Mouse (Mus musculus): ENCODE results near the gene Slc2a3.
"Not testable (repeated sequence)": the region's sequence is repeated elsewhere in the genome, so short reads cannot be mapped to it uniquely, and the experiment has no call there.

Gene Slc2a3

DNA sequence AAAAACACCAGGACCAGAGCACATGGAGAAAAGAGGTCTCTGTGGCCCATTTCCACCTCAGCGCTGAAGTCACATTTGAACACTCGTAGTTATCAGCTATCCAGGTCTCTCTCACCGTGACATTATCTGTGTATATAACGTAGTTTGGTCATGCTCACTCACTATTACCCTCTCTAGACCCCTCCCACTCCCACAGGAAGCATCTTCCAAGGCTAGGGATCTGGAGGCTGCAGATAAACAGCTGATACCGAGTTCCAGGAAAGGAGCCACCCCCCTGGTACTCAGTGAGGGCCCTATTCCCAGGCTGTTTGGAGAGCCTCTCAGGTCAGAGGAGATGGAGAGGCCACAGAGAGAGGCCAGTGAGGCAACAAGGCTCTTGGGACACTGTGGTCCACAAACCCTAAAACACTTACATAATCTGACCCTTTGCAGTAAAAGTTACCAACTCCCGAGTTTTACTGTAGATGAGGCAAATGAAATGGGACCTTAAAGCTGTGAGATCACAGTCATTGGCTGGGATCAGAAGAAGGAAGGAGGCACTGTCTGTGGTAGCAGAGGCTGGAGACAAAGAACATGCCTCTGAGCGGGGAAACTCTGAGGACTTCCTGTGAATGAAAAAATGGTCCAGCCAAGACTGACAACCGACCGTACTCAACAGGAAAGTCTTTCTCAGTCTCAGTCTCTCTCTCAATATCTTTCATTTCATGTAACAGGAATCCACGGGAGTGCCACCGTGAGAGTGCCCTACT lies 38.3 kb downstream of the Slc2a3 start:
- no peak for DNase-seq

DNA sequence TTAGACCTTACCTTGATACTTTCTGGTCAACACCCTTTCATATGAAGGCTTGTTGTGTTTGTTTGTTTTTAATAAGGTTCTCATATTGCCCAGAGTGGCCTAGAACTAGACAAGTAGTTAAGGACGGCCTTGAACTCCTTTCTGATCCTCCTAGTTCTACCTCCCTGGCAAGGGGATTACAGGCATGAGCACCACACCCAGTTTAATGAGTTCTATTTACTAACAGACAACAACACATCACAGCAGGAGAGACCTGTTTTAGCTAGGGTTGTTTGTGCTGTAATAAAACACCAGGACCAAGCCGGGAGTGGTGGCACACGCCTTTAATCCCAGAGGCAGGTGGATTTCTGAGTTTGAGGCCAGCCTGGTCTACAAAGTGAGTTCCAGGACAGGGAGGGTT lies 39.0 kb downstream of the Slc2a3 start:
- no peak for DNase-seq

DNA sequence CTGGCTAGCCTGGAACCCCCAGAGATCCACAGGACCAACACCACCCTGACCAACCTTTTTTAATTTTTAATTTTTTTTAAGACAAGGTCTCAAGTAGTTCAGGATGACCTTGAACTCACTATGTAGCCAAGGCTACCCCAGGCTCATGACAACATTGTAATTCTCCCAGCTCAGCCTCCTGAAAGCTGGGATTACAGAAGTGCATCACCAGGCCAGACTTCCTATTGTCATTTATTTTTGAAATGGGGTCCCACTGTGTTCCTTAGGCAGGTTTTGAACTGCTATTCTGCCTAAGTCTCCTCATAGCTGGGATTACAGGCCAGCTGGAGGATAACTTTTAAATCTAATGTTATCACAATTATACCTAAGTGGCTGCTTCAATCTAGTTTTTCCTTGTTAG lies 39.5 kb downstream of the Slc2a3 start:
- DNase-seq, result no peak

DNA sequence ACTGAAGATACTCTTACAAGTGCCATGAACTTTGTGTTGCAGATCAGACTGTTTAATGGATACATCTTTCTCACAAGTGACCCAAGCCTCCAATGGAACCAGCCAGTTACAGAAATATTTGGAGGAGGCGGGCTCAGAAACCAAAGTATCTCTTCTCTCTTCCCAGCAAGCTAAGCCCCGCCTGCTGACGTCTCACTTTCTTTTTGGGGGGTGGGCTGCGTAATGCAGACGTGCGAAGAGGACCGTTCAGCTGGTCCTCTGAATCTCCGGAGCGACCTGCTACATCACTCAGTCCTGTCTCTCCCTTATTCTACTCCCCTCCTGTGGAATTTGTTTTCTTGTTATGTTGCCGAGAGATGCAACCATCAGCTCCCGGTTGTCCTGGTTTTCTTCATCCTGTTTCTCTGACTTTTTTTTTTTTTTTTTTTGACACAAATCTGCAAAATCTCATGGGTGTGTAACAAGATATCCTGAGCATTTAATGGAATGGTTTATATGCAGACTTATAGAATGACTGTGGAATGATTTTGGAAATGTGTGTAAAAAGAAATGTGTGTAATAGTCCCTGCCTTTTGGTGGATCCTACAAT lies 40.3 kb downstream of the Slc2a3 start:
- peak; percentile 72 for DNase-seq

DNA sequence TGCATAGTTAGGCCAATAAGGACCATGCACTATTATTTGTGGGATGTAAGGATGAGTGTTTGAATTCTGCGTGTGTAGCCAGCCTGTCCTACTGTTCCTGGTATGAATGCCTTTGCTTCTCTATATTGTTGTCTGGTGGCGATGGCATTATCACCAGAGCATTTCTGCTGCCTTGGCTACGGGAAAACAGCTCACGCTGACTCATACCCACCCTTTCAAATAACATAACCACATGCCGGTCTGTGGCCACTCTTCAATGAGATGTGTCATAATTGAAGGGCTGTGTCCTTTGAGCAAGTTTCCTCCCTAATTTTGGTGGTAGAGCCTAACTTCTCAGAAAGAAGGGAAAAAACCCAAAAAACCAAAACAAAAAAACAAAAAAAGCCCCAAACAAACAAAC lies 42.7 kb downstream of the Slc2a3 start:
- DNase-seq, result no peak

DNA sequence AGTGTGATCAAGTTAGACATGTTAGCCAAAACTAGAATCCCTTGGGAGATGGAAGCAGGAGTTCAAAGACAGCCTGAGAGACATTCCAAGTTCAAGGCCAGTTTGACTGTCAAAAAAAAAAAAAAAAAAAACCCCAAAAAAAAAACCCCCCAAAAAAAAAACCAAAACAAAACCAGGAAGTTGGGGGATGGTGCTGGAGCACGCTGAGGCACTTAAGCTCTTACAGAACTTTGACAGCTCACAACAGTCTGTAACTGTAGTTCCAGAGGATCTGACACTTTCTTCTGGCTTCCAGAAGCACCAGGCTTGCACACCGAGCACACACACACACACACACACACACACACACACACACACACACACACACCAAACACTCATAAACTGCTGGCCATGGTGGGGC lies 45.5 kb downstream of the Slc2a3 start:
- DNase-seq, result no peak

DNA sequence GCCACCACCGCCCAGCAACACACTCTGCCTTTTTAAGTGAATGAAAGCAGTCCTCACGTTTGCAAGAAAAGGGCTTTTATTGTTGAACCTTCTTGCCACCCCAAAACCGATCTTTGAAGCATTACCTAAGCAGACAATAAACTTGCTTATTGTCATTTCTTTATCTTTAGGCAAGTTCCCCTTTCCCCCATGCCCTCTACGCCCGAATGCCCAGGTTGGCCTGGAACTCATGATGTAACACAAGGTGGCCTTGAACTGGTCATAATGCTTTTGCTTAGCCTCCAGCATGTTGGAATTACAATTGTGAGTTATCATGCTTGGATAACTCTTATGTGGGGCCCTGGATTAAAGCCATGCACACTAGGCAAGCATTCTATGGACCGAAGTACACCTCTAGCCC lies 50.9 kb downstream of the Slc2a3 start:
- no peak for DNase-seq

DNA sequence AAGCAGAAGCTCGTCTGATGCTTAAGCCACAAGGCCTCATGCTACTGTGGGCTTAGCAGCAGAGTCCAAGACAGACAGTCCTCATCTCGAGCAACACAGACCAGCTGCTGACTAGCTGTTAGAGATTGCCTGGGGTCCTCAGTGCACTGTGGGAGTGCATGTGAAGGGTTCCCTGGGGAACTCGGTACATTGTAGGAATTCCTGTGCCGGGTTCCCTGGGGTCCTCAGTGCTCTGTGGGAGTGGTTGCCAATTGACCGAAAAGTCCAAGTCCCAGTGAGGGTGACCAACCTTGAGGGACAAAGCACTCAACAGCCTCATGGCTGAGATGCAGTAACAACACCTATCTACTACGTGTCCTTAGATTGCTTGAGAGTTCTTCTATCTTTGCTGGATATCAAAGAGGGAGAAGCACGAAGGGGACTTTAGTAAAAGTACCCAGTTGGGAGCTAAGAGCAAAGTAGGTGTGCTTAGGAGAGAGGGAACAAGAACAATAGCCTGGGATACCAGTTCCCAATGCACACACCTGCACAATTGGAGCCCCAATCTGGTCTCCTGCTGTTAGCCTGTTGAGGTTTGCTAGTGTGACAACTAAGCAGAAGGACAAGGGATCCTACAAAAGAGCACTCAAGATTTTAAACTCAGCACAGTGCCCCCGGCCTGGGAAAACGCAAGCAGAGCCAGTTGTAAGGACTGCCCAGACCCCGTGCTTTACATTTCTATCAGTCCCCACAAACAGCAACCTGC lies 56.8 kb downstream of the Slc2a3 start:
- no peak for DNase-seq

DNA sequence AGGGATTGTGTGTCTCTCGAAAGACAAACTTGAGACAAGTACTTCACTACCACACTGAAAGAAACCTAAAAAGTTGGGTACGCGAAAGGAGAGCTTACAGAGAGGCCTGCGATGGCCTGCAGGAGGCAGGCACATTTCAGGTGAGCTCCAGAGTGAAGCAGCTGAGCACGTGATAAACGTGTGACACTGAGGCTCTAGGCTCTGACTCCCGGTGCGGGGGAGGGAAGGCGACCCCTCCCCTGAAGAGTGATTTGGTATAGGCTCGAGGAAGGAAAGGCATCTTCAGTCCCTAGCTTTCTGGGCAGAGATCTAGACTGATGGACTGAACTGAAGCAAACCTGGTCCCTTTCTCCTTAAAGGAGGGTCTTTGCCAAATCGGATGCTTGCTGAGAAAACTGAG lies 58.1 kb downstream of the Slc2a3 start:
- DNase-seq, result no peak

DNA sequence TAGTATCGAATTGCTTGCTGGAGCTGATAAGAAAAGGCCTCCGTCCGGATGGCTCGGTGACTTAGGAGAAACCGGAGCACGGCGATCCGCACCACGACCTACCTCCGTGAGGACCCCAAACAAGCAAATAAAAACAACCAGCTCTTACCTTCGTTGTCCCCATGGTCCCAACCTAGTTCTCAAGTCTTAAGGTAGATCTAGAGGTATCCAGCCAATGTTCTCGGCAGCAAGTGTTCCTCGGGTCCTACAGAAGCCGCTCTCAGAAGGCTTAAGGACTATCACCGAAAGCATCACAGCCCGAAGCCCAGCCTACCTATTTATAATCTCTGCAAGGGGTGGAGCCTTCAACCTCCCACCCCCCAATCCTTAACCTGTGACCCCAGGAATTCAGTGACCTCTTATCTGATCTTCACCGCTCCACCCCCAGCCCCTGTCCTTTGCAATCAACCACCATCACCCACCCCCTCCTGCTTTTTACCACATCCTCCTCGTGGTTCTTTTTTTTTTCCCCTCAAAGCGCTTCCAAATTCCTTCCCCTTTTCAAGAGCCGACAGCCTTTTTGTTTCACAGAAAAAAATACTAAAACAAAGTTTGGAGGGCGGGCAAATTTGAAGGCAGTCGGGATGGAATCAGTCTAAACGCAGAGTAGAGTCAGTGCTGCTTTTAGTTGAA lies 59.1 kb downstream of the Slc2a3 start:
- no peak for DNase-seq

DNA sequence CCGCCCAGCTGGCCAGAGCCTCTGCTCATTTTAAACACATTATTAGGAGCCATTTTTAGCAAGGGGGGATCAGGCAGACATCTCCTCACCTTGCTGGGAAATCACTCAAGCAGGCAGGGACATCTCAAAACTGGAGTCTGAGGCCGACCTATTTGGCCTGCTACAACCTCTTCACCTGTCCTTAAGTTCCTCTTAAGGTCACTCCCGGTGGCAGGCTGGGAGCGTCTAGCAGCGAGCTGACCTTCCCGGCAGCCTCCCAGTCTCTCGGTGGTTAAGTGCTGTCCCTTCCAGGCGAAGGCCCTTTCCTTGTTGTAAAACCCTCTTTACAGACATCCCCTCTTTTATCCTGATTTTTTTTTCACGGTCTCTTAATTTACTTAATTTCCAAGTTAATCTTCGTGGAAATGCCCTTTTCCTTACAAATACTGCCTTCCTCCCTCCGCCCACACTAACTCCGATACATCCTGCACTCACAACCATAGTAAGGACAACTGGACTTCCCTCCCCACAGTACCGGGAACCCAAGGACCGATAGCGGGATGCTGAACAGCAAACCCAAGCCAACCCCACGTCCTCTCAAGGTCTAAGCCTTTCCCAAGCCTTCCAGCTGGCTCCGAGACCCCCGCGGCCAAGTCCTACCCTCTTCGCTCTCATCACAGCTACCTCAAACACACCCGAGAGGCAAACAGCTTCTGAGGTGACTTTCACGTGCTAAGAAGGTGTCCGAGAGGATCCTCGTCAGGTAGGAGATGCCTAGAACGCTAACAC lies 59.8 kb downstream of the Slc2a3 start:
- DNase-seq, result no peak

DNA sequence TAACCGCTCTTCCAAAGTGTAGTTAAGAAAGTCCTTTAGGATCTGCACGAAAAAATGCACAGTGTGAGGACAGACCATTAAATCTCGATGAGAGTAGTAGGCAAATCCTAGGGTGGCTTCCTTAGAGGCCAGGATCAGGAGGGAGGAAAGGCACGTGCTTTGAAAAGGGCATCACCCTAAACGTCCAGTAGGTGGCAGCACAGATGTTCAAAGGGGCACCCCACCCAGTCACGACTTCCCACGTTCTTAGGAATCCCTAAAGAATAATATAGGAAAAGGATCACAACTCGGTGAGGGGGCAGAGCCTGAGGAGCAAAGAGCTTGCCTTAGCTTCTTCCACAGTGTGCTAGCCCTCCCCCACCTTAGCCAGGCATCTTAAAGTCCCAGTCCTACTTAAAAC lies 61.5 kb downstream of the Slc2a3 start:
- peak; percentile 67 for DNase-seq

DNA sequence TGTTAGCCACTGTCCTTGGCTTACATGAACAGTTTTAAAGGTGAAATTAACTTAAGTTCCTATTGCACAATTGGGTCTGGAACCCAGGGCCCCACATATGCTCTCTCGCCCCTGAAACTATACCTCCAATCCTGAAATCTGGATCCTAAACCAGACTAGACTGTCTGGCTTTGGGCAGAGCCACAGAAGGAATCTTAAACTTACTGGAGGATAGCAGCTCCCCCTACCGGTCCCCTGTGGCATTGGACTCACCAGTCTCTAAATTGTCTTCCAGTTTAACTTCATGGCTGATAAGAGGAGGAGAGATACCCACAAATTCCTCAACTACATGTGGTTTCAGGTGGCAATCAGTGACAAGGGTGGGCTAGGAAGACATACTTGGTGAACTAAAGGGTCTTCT lies 81.5 kb downstream of the Slc2a3 start:
- peak; percentile 71 for DNase-seq

DNA sequence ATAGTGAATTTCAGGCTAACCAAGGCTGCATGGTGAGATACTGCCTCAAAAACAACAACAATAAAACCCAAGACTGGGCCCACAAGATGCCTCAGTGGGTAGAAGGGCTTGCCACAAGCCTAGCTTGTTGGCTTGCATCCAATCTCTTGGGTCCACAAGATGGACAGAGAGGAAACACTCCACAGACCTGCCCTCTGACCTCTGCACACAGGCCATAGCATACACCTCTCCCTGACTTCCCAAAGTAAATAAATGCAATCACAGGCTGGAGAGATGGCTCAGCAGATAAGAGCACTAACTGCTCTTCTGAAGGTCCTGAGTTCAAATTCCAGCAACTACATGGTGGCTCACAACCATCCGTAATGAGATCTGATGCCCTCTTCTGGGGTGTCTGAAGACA lies 83.2 kb downstream of the Slc2a3 start:
- not testable (repeated sequence) for DNase-seq

DNA sequence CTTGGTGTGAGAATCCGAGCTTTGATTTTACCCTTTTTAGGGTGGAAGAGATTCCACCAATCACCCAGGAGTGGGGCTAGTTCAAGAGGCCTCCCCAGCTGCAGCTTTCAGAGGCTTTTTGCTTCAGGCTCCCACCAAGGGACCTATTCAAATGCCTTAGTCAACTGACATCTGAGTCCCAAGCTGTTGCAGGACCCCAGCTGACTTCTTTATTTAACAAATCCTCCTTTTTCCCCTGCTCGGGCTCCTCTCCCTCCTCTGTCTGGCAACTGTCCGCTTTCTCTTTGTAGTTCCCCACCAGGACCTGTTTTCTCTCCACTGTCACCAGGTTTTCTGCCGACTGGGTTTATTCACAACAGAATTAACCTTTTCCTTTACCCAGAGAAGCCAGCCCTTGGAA lies 85.6 kb downstream of the Slc2a3 start:
- DNase-seq, result no peak

DNA sequence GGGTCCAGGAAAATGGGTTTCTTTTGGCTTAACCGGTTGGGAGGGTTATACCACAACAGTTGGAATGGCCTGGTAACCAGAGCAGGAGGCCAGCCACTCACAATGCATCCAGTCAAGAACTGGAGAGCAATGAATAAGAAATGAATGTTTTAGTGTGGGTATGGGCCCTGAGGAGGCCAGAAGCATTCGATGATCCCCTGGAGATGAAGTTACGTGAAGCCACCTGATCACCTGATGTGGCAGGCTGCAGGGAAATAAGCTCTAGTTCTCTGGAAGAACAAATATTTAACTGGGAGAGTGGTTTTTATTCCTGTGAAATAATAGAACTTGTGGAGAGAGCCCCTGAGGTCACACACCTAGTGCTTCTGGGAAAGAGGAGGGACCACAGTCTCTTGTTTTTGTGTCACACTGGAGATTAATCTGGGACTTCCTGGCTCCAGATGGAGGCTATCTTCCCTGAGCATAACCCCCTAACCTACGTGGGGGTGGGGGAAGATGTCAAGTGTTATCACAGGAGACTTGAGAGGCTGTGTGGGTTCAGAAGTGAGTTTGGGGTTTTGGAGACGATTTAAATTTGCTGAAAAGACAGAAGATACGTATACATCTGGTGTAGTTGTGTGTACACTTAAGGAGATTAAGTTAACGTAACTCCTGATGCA lies 86.6 kb downstream of the Slc2a3 start:
- no peak for DNase-seq

DNA sequence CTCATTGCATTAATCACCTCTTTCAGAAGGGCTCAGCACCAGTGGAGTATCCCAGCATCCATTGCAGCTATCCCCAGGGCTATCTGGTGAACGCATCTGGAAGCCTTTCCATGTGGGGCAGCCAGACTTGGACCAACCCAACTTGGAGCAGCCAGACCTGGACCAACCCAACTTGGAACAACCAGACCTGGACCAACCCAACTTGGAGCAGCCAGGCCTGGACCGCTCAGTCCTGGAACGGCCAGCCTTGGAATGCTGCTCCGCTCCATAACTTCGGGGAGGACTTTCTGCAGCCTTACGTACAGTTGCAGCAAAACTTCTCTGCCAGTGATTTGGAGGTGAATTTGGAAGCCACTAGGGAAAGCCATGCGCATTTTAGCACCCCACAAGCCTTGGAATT lies 88.3 kb downstream of the Slc2a3 start:
- DNase-seq, result not testable (repeated sequence)

DNA sequence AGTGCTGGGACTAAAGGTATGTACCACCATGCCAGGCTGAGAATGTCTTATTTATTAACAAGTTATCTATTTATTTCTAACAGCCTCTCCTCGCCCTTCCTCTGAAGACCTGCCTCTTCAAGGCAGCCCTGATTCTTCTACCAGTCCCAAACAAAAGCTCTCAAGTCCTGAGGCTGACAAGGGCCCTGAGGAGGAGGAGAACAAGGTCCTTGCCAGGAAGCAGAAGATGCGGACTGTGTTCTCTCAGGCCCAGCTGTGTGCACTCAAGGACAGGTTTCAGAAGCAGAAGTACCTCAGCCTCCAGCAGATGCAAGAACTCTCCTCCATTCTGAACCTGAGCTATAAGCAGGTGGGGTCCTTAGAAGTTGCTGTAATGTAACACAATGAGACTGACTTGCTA lies 90.0 kb downstream of the Slc2a3 start:
- no peak for DNase-seq

DNA sequence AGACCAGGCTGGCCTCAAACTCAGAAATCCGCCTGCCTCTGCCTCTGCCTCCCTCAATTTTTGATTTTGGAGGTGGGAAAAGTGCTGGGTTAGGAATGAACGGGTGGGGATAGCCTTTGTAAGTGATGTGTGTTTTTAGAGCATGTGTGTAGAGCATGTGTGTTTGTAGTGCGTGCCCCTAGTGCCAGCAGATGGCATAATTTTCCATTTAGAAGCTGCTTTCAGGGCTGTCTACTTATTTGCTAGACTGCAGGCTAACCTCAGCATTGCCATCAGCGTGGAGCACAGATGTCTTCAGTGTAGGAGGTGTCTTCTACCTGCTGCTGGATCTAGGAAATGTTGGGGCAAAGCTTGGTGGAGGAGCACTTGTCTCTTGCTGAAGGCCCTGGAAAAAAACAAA lies 92.6 kb downstream of the Slc2a3 start:
- no peak for DNase-seq

DNA sequence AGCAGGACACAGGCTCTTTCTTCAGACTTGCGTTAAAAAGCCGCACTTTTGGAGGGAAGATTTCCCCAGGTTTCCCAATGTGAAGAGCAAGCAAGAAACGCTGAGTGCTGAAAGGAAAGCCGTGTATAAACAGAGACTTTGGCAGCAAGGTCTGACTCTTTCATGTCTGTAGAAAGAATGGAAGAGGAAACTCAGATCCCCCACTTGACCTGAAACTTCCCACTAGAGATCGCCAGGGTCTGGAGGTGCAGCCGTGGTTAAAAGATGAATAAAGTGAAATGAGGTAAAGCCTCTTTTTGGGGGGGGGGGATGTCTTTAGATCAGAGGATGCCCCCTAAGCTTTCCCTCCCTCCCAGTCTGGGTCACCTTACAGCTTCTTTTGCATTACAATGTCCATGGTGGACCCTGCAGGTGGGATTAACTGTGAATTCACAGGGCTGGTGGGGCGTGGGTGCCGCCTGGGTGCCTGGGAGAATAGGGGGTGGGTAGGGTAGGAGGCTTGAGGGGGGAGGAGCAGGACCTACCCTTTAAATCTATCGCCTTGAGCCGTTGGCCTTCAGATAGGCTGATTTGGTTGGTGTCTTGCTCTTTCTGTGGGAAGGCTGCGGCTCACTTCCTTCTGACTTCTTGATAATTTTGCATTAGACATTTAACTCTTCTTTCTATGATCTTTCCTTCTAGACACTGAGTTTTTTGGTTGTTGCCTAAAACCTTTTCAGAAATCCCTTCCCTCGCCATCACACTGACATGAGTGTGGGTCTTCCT lies 94.2 kb downstream of the Slc2a3 start, which contains the start of gene Nanog:
Nanog (plus strand) TSS at position 454 of the 765 bp plus-strand sequence.
- no peak for DNase-seq

DNA sequence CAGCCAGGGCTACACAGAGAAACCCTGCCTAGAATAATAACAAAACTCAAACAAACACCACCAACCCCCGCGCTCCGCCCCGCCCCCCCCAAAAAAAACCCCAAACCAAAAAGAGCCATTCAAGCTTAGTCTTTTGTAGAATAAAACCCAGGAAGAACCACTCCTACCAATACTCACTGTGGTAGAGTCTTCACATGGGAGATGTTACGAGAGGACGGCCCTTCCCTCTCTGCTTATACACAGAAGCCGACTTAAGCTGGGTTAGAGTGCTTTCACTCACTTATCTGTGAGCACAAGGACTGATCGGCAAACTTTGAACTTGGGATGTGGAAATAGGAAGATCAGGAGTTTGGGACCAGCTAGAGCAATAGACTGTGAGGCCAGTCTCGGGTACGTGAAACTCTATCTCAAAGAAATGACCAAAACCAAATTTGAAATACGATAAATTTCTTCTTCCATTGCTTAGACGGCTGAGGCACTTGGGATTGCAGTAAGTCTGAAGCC lies 95.1 kb downstream of the Slc2a3 start:
- no peak for DNase-seq

All from right cerebral cortex, postnatal 4 days (tissue).